18 mouse cellular contexts compared by ENCODE assay signal in the genomic region with DNA sequence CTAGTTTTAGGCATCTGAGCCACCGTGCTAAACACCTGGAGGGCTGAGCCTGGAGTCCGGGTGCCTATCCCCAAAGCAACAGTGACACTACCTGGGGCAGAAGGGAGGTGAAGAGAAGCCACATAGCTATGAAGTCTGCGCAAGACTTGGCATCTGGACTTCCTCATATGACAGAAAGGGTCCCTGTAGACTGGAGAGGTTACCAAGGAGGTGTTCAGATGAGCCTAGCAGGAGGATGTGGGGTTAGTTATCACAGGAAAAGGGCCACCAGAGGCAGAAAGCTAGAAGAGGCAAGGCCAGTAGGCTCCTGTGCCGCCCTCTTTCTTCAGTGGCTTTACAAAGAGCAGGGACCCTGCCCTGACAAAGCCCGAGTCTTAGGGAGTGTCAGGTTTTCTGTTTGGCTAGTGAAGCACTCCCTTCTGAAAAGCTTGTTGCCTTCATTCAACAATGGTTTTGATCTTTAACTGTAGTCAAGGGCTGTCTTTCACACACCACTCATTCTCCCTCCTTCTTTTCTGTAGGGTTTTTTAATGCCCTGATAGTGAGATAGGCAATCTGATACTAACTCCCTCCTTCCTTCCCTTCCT.
DNase-seq lines count a peak whose midpoint lies in the region; ATAC-seq lines count a peak whose summit lies in the region.
"Had no signal": no experiment of that assay in that cellular context is flagged by ENCODE, and none has a peak within 500 bp of the region (broad histone marks: within the 10 kb centered on the region; RNA-seq: fewer than 3 reads in every experiment).

No protein-coding gene starts in this region.

- peaks cover 23% of the 10 kb centered on the region for H3K4me1 ChIP-seq in kidney, embryonic 15.5 days
- peaks cover 7% of the 10 kb centered on the region for H3K4me1 ChIP-seq in neural tube, embryonic 11.5 days (ENCODE audit: control insufficient read depth, insufficient read depth, low read length)
- peaks cover 14% of the 10 kb centered on the region for H3K4me1 ChIP-seq in neural tube, embryonic 15.5 days
- peaks cover 45% of the 10 kb centered on the region for H3K4me1 ChIP-seq in liver, embryonic 16.5 days (ENCODE audit: control insufficient read depth, low read depth, low read length)

- no peak overlapping the region for H3K4me2 ChIP-seq in kidney, embryonic 15.5 days
- no peak overlapping the region for H3K4me2 ChIP-seq in neural tube, embryonic 11.5 days (ENCODE audit: low read depth)
- H3K4me2 ChIP-seq in neural tube, embryonic 15.5 days, result no peak overlapping the region
- no peak overlapping the region for H3K4me2 ChIP-seq in liver, embryonic 16.5 days (ENCODE audit: low read depth, low read length)
- H3K4me2 ChIP-seq: forebrain, embryonic 12.5 days had no signal

- H3K36me3 ChIP-seq in kidney, embryonic 15.5 days, result no peaks in the 10 kb centered on the region
- no peaks in the 10 kb centered on the region for H3K36me3 ChIP-seq in neural tube, embryonic 11.5 days (ENCODE audit: control insufficient read depth, insufficient read depth, low read length)
- H3K36me3 ChIP-seq in neural tube, embryonic 15.5 days, result no peaks in the 10 kb centered on the region
- no peaks in the 10 kb centered on the region for H3K36me3 ChIP-seq in liver, embryonic 16.5 days (ENCODE audit: control insufficient read depth, insufficient read depth)
- H3K36me3 ChIP-seq: forebrain, embryonic 12.5 days had no signal

- peak overlapping the region; percentile 71 for H3K27ac ChIP-seq in kidney, embryonic 15.5 days
- no peak overlapping the region for H3K27ac ChIP-seq in neural tube, embryonic 11.5 days (ENCODE audit: low read depth, low read length)
- H3K27ac ChIP-seq in neural tube, embryonic 15.5 days (replicated peaks), result no peak overlapping the region
- H3K27ac ChIP-seq in liver, embryonic 16.5 days (ENCODE audit: low read length), result peak overlapping the region; percentile 76
- H3K27ac ChIP-seq: forebrain, embryonic 12.5 days had no signal

- WGBS in kidney, embryonic 15.5 days, result 59% methylated on average over 5 of the region's 5 CpGs
- WGBS in neural tube, embryonic 11.5 days, result 55% methylated on average over 5 of the region's 5 CpGs
- WGBS in neural tube, embryonic 15.5 days, result 55% methylated on average over 5 of the region's 5 CpGs
- 51% methylated on average over 5 of the region's 5 CpGs for WGBS in liver, embryonic 16.5 days (ENCODE audit: insufficient replicate concordance)

- H3K9ac ChIP-seq in kidney, embryonic 15.5 days, result no peak overlapping the region
- 0 out of 2 replicates have a peak overlapping the region, but pooled peaks have one; percentile 6 for H3K9ac ChIP-seq in neural tube, embryonic 11.5 days (ENCODE audit: low read length)
- H3K9ac ChIP-seq in neural tube, embryonic 15.5 days (replicated peaks), result no peak overlapping the region
- peak overlapping the region; percentile 5; the same call in 1 of the 2 replicates for H3K9ac ChIP-seq in liver, embryonic 16.5 days (ENCODE audit: low read depth, low read length)
- H3K9ac ChIP-seq: forebrain, embryonic 12.5 days had no signal

- 0 out of 2 replicates have a peak, but pooled peaks cover 4% of the 10 kb centered on the region for H3K9me3 ChIP-seq in kidney, embryonic 15.5 days (replicated peaks)
- no peaks in the 10 kb centered on the region for H3K9me3 ChIP-seq in neural tube, embryonic 11.5 days (ENCODE audit: control insufficient read depth, low read length)
- no peaks in the 10 kb centered on the region for H3K9me3 ChIP-seq in neural tube, embryonic 15.5 days (replicated peaks)
- no peaks in the 10 kb centered on the region for H3K9me3 ChIP-seq in liver, embryonic 16.5 days (replicated peaks; ENCODE audit: control insufficient read depth, low read length)
- H3K9me3 ChIP-seq: forebrain, embryonic 12.5 days had no signal

- DNase-seq in kidney, adult 8-10 months, result no peak
- no peak for DNase-seq in neural tube, embryonic 11.5 days (ENCODE audit: low spot score)
- DNase-seq in thymus, postnatal 36 days, result no peak
- no peak for DNase-seq in gastrocnemius, postnatal 25 days
- DNase-seq: adrenal gland, postnatal 25 days; cerebellum, adult 11-12 months; cerebellum, postnatal 14 days; heart, adult 18-20 months; heart, postnatal 4 days; kidney, postnatal 4 days; lung, adult 2 months; lung, postnatal 36 days; thymus, adult 18-20 months had no signal

- peak; percentile 47 for ATAC-seq in kidney, embryonic 15.5 days (replicated peaks; ENCODE audit: low FRiP score)
- ATAC-seq in neural tube, embryonic 11.5 days (ENCODE audit: insufficient read depth, low FRiP score, low TSS enrichment), result no peak
- no peak for ATAC-seq in neural tube, embryonic 15.5 days (ENCODE audit: low FRiP score)
- peak; percentile 53 for ATAC-seq in common myeloid progenitor, adult 5-6 weeks (replicated peaks; ENCODE audit: low read depth, poor library complexity, severe bottlenecking)
- no peak for ATAC-seq in liver, embryonic 16.5 days (ENCODE audit: low read depth)

- no peaks in the 10 kb centered on the region for H3K27me3 ChIP-seq in kidney, embryonic 15.5 days
- no peaks in the 10 kb centered on the region for H3K27me3 ChIP-seq in neural tube, embryonic 11.5 days (ENCODE audit: control insufficient read depth, insufficient read depth, low read length)
- no peaks in the 10 kb centered on the region for H3K27me3 ChIP-seq in neural tube, embryonic 15.5 days (replicated peaks)
- H3K27me3 ChIP-seq in liver, embryonic 16.5 days (ENCODE audit: control insufficient read depth, insufficient read depth, low read depth, low read length), result no peaks in the 10 kb centered on the region
- H3K27me3 ChIP-seq: forebrain, embryonic 12.5 days had no signal

- no peak overlapping the region for H3K4me3 ChIP-seq in kidney, embryonic 15.5 days (replicated peaks)
- no peak overlapping the region for H3K4me3 ChIP-seq in neural tube, embryonic 11.5 days (ENCODE audit: low read depth, low read length)
- H3K4me3 ChIP-seq in neural tube, embryonic 15.5 days (replicated peaks), result no peak overlapping the region
- no peak overlapping the region for H3K4me3 ChIP-seq in liver, embryonic 16.5 days (ENCODE audit: low read depth, low read length)
- H3K4me3 ChIP-seq: forebrain, embryonic 12.5 days had no signal

Comparison
In these comparisons a context has a peak if more than half of its experiments do, and no peak if none do; other contexts are left out.
1. H3K9ac ChIP-seq: peak in neural tube, embryonic 11.5 days (single experiment) and liver, embryonic 16.5 days (single experiment); none in kidney, embryonic 15.5 days (single experiment) and neural tube, embryonic 15.5 days (single experiment).
2. ATAC-seq: peak in kidney, embryonic 15.5 days (single experiment) and common myeloid progenitor, adult 5-6 weeks (single experiment); none in neural tube, embryonic 11.5 days (single experiment), neural tube, embryonic 15.5 days (single experiment) and liver, embryonic 16.5 days (single experiment).
3. H3K27ac ChIP-seq: peak in kidney, embryonic 15.5 days (single experiment) and liver, embryonic 16.5 days (single experiment); none in neural tube, embryonic 11.5 days (single experiment) and neural tube, embryonic 15.5 days (single experiment).